Mouse (Mus musculus): ENCODE measurements around the gene Nfatc2. TPM values are rescaled to one million over a fixed set of nuclear protein-coding genes. Genes with fewer than 3 reads are reported as not detected.
A peak's percentile ranks its signal among the peaks of the same experiment; 100 is the strongest.

The Nfatc2 gene
- polyA plus RNA-seq, 1 experiment from 2014 or later, result 9.7 TPM

DNA sequence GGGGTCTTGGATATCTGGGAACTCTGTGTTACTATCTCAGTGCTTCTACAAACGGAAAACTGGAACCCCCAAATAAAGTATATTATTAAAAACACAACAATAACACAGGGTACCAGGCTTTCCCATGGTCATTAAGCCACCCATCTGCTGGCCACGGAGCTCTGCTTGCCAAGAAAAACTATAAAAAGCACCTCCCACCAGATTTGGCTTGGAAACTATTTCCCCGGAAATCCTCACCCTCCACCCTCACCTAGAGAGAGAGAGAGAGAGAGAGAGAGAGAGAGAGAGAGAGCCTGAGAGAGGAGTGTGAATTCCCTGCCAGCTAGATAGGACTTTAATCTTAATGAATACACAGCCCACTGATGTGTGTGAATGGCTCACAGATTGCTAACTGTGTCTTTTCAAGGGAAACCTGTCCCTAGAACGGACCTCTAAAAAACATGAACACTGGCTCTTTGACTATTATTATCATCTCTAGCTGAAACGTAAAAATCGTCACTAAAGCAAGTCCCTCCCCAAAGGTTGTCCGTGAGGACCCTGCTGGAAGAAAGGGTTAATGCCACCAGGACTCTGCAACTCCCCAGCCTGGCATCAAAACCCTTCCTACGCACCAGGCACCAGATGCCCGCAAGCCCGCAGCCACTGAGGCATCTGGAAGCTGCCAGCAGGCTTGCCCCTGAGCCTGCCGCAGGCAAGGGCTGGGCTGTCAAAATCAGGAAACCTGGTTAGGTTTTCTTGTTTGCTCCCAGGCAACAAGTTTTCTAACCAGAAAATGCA, 12.7 kb downstream of the Nfatc2 start:
- H3K27ac ChIP-seq, result peak overlapping the region; percentile 93
- no peaks in the 10 kb centered on the region for H3K9me3 ChIP-seq (replicated peaks)
- peak overlapping the region; percentile 76 for H3K9ac ChIP-seq
- peak overlapping the region; percentile 71 for H3K4me3 ChIP-seq
- no peaks in the 10 kb centered on the region for H3K36me3 ChIP-seq
- no peak for ATAC-seq (replicated peaks; ENCODE audit: insufficient number of reproducible peaks, insufficient read depth, low FRiP score, low read depth)
- H3K4me1 ChIP-seq (replicated peaks), result peaks cover 70% of the 10 kb centered on the region
- WGBS, result 22% methylated on average over 11 of the region's 11 CpGs
- peak overlapping the region; percentile 75 for H3K4me2 ChIP-seq
- H3K27me3 ChIP-seq, result peaks cover 13% of the 10 kb centered on the region

GRCm38 (mm10) chr2:168587159-168587558, 14.3 kb downstream of the Nfatc2 start:
- Histone ChIP-seq H3K4me3 (no peak overlapping the region), H3K4me2 (peak overlapping the region; percentile 75), H3K36me3 (no peaks in the 10 kb centered on the region), H3K9ac (no peak overlapping the region), H3K27me3 (peaks cover 13% of the 10 kb centered on the region), H3K4me1 (replicated peaks) (peaks cover 82% of the 10 kb centered on the region), H3K27ac (peak overlapping the region; percentile 93), H3K9me3 (replicated peaks) (no peaks in the 10 kb centered on the region)
- 81% methylated on average over 8 of the region's 8 CpGs for WGBS
- ATAC-seq (replicated peaks; ENCODE audit: insufficient number of reproducible peaks, insufficient read depth, low FRiP score, low read depth), result no peak

- no peaks in the 10 kb centered on the region for H3K36me3 ChIP-seq
- peak; percentile 44 for ATAC-seq (replicated peaks; ENCODE audit: insufficient number of reproducible peaks, insufficient read depth, low FRiP score, low read depth)
- H3K27ac ChIP-seq, result peak overlapping the region; percentile 93
- 50% methylated on average over 12 of the region's 12 CpGs for WGBS
- H3K27me3 ChIP-seq, result peaks cover 12% of the 10 kb centered on the region
- H3K4me2 ChIP-seq, result no peak overlapping the region
- H3K9ac ChIP-seq, result no peak overlapping the region
- H3K4me3 ChIP-seq, result no peak overlapping the region
- peaks cover 84% of the 10 kb centered on the region for H3K4me1 ChIP-seq (replicated peaks)
- H3K9me3 ChIP-seq (replicated peaks), result no peaks in the 10 kb centered on the region
Observed at GRCm38 (mm10) chr2:168586512-168586911, 14.9 kb downstream of the Nfatc2 start.

GRCm38 (mm10) chr2:168584857-168585256, 16.6 kb downstream of the Nfatc2 start:
- Histone ChIP-seq H3K36me3 (no peaks in the 10 kb centered on the region), H3K4me2 (peak overlapping the region; percentile 23; the same call in 1 of the 2 replicates), H3K4me1 (replicated peaks) (peaks cover 87% of the 10 kb centered on the region), H3K9ac (no peak overlapping the region), H3K27me3 (no peaks in the 10 kb centered on the region), H3K9me3 (replicated peaks) (no peaks in the 10 kb centered on the region), H3K4me3 (no peak overlapping the region), H3K27ac (peak overlapping the region; percentile 93)
- ATAC-seq (replicated peaks; ENCODE audit: insufficient number of reproducible peaks, insufficient read depth, low FRiP score, low read depth), result peak; percentile 63
- 44% methylated on average over 6 of the region's 6 CpGs for WGBS

GRCm38 (mm10) chr2:168584408-168584807, 17.0 kb downstream of the Nfatc2 start:
- Histone ChIP-seq H3K27me3 (no peaks in the 10 kb centered on the region), H3K4me2 (peak overlapping the region; percentile 41), H3K27ac (peak overlapping the region; percentile 93), H3K9me3 (replicated peaks) (no peaks in the 10 kb centered on the region), H3K9ac (no peak overlapping the region; the same call in 1 of the 2 replicates), H3K36me3 (no peaks in the 10 kb centered on the region), H3K4me3 (no peak overlapping the region), H3K4me1 (replicated peaks) (peaks cover 87% of the 10 kb centered on the region)
- 45% methylated on average over 8 of the region's 8 CpGs for WGBS
- peak; percentile 63 for ATAC-seq (replicated peaks; ENCODE audit: insufficient number of reproducible peaks, insufficient read depth, low FRiP score, low read depth)

DNA sequence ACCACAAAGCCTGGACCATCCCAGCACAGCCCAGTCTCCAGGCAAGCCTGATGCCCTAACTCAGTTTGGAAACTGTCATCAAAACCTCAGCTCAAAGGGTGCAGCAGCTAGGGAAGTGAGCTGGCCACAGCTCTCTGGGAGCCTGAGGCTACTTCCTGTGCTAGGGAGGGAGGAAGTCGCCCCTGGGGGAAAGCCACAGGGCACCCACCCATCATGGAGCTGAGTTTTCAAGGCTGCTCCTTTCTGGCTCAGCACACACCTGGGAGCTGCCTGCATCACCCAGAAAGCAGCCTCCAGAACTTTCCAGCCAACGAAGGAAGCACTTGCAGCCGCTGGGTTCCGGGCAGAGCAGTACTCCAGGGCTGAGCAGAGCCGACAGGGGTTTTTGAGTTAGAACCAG, 18.4 kb downstream of the Nfatc2 start:
- no peak for ATAC-seq (replicated peaks; ENCODE audit: insufficient number of reproducible peaks, insufficient read depth, low FRiP score, low read depth)
- H3K4me1 ChIP-seq (replicated peaks), result peaks cover 88% of the 10 kb centered on the region
- H3K27ac ChIP-seq, result peak overlapping the region; percentile 93
- no peak overlapping the region for H3K4me2 ChIP-seq
- no peaks in the 10 kb centered on the region for H3K9me3 ChIP-seq (replicated peaks)
- peak overlapping the region; percentile 24; the same call in 1 of the 2 replicates for H3K9ac ChIP-seq
- H3K4me3 ChIP-seq, result no peak overlapping the region
- H3K27me3 ChIP-seq, result no peaks in the 10 kb centered on the region
- no peaks in the 10 kb centered on the region for H3K36me3 ChIP-seq
- 71% methylated on average over 5 of the region's 5 CpGs for WGBS

- peak overlapping the region; percentile 37; the same call in 1 of the 2 replicates for H3K27ac ChIP-seq
- no peak for ATAC-seq (replicated peaks; ENCODE audit: insufficient number of reproducible peaks, insufficient read depth, low FRiP score, low read depth)
- no peaks in the 10 kb centered on the region for H3K27me3 ChIP-seq
- no peak overlapping the region for H3K4me3 ChIP-seq
- 58% methylated on average over 6 of the region's 6 CpGs for WGBS
- no peaks in the 10 kb centered on the region for H3K36me3 ChIP-seq
- peaks cover 82% of the 10 kb centered on the region for H3K4me1 ChIP-seq (replicated peaks)
- no peaks in the 10 kb centered on the region for H3K9me3 ChIP-seq (replicated peaks)
- peak overlapping the region; percentile 36; the same call in 1 of the 2 replicates for H3K4me2 ChIP-seq
- peak overlapping the region; percentile 10; the same call in 1 of the 2 replicates for H3K9ac ChIP-seq
Observed at GRCm38 (mm10) chr2:168581207-168581854, 20.1 kb downstream of the Nfatc2 start.

- no peak for ATAC-seq (replicated peaks; ENCODE audit: insufficient number of reproducible peaks, insufficient read depth, low FRiP score, low read depth)
- H3K9me3 ChIP-seq (replicated peaks), result no peaks in the 10 kb centered on the region
- H3K27ac ChIP-seq, result peak overlapping the region; percentile 44; the same call in 1 of the 2 replicates
- no peak overlapping the region for H3K4me3 ChIP-seq
- H3K4me1 ChIP-seq (replicated peaks), result peaks cover 79% of the 10 kb centered on the region
- 50% methylated on average over 22 of the region's 22 CpGs for WGBS
- no peaks in the 10 kb centered on the region for H3K36me3 ChIP-seq
- 0 out of 2 replicates have a peak overlapping the region, but pooled peaks have one; percentile 6 for H3K9ac ChIP-seq
- no peaks in the 10 kb centered on the region for H3K27me3 ChIP-seq
- H3K4me2 ChIP-seq, result peak overlapping the region; percentile 36
Observed at GRCm38 (mm10) chr2:168580295-168580915, 21.1 kb downstream of the Nfatc2 start.

GRCm38 (mm10) chr2:168579601-168580130, 21.8 kb downstream of the Nfatc2 start:
- no peak overlapping the region for H3K4me3 ChIP-seq
- peaks cover 79% of the 10 kb centered on the region for H3K4me1 ChIP-seq (replicated peaks)
- ATAC-seq (replicated peaks; ENCODE audit: insufficient number of reproducible peaks, insufficient read depth, low FRiP score, low read depth), result no peak
- H3K27ac ChIP-seq, result peak overlapping the region; percentile 44; the same call in 1 of the 2 replicates
- no peaks in the 10 kb centered on the region for H3K27me3 ChIP-seq
- no peaks in the 10 kb centered on the region for H3K36me3 ChIP-seq
- 63% methylated on average over 15 of the region's 15 CpGs for WGBS
- 0 out of 2 replicates have a peak overlapping the region, but pooled peaks have one; percentile 19 for H3K9ac ChIP-seq
- H3K9me3 ChIP-seq (replicated peaks), result no peaks in the 10 kb centered on the region
- no peak overlapping the region for H3K4me2 ChIP-seq

- no peaks in the 10 kb centered on the region for H3K36me3 ChIP-seq
- H3K9ac ChIP-seq, result no peak overlapping the region
- peaks cover 79% of the 10 kb centered on the region for H3K4me1 ChIP-seq (replicated peaks)
- 68% methylated on average over 3 of the region's 3 CpGs for whole genome bisulfite sequencing
- H3K9me3 ChIP-seq (replicated peaks), result no peaks in the 10 kb centered on the region
- 0 out of 2 replicates have a peak overlapping the region, but pooled peaks have one; percentile 3 for H3K27ac ChIP-seq
- H3K27me3 ChIP-seq, result no peaks in the 10 kb centered on the region
- no peak for ATAC-seq (replicated peaks; ENCODE audit: insufficient number of reproducible peaks, insufficient read depth, low FRiP score, low read depth)
- no peak overlapping the region for H3K4me3 ChIP-seq
- no peak overlapping the region for H3K4me2 ChIP-seq
Observed at GRCm38 (mm10) chr2:168579109-168579508, 22.3 kb downstream of the Nfatc2 start.

GRCm38 (mm10) chr2:168578132-168578531, 23.3 kb downstream of the Nfatc2 start:
- Histone ChIP-seq H3K36me3 (no peaks in the 10 kb centered on the region), H3K27ac (0 out of 2 replicates have a peak overlapping the region, but pooled peaks have one; percentile 6), H3K27me3 (no peaks in the 10 kb centered on the region), H3K4me3 (no peak overlapping the region), H3K9ac (no peak overlapping the region), H3K4me1 (replicated peaks) (peaks cover 76% of the 10 kb centered on the region), H3K9me3 (replicated peaks) (no peaks in the 10 kb centered on the region), H3K4me2 (no peak overlapping the region)
- ATAC-seq (replicated peaks; ENCODE audit: insufficient number of reproducible peaks, insufficient read depth, low FRiP score, low read depth), result no peak
- WGBS, result 49% methylated on average over 9 of the region's 9 CpGs
